Mouse (Mus musculus) embryonic fibroblast, embryonic 13.5 days (primary cell): ENCODE results near the gene Lck. TPM values are rescaled to one million over a fixed set of nuclear protein-coding genes. Genes with fewer than 3 reads are reported as not detected.

Experiments used
- H3K27ac ChIP-seq: 2 replicates; pipeline ENCODE4 v1.5.1; 2012; ENCODE audit warnings: low read length, control low read depth, inconsistent platforms; ENCODE audit not compliant: insufficient read depth
- H3K4me1 ChIP-seq: 2 replicates; pipeline ENCODE4 v1.6.1; 2011; ENCODE audit warnings: low read length; ENCODE audit not compliant: control insufficient read depth, insufficient read depth
- H3K4me3 ChIP-seq: 2 replicates; pipeline ENCODE4 v1.5.1; 2011; ENCODE audit warnings: mild to moderate bottlenecking, control low read depth, low read length; ENCODE audit not compliant: insufficient read depth
- CTCF ChIP-seq: IDR thresholded peaks from 2 replicates; pipeline ENCODE4 v1.5.1; 2011; ENCODE audit warnings: mild to moderate bottlenecking, control low read depth, low read length, moderate library complexity, borderline replicate concordance; ENCODE audit not compliant: insufficient read depth
- POLR2A ChIP-seq: IDR thresholded peaks from 2 replicates; pipeline ENCODE4 v1.6.1; 2011; ENCODE audit warnings: low read depth, mild to moderate bottlenecking, control low read depth, low read length, moderate library complexity
- polyA plus RNA-seq: library from polyadenylated mRNA; stranded (reverse); fragments of >200 nt; gene quantifications from 2 replicates; pipeline ENCODE4 v1.2.4, GENCODE M21; 2011; ENCODE audit warnings: low read depth; ENCODE audit not compliant: missing spikeins, insufficient read length

Gene Lck
- polyA plus RNA-seq, 1 experiment: 5.2 TPM

DNA sequence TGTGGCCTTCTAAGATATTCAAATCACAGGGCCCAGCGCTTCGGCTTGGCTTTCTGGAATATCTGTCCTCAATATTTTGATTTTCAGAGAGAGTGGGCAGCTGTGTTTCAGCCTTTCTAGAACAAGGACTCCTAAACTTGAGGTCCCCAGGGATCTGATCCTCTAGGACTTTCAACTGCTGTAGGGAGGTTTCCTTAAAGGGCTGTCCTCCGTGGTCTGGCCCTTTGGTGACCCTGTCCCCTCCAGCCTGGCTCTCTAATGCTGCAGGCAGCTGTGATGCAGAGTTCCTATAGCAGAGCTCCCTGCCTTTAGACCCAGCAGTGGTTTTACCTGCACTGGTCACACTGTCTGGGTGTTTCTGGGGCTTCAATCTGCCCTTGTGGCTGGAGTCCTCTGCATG lies 43.2 kb upstream of the Lck start:
- no peak overlapping the region for H3K27ac ChIP-seq
- H3K4me3 ChIP-seq: no peak overlapping the region
- no peaks in the 10 kb centered on the region for H3K4me1 ChIP-seq
- TF ChIP-seq POLR2A (no peak), CTCF (no peak)

DNA sequence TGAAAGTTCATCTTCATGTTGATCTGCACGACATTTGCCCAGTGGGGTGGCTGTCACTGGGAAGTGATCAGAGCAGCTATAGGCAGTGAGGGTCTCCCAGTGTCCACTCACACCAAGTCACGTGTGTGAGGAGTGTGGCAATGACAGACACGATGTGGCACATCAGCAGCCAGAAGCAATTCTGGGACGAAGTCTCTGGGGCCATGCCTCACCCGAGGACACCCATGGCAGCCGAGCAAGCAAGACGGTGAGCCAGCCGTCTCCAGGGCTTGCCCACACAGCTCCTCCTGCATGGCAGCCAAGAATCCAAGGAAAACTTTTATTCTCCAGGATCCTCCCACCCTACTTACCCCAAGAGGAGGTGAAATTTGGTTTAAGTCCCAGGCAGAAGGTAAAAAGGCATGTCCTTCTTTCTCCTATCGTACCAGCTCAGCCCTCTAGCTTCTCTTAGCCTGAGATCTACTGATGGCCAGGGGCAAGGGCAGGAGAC lies 42.4 kb upstream of the Lck start:
- no peak overlapping the region for H3K27ac ChIP-seq
- H3K4me1 ChIP-seq: no peaks in the 10 kb centered on the region
- H3K4me3 ChIP-seq: no peak overlapping the region
- TF ChIP-seq POLR2A: no peak
- no peak for TF ChIP-seq CTCF

DNA sequence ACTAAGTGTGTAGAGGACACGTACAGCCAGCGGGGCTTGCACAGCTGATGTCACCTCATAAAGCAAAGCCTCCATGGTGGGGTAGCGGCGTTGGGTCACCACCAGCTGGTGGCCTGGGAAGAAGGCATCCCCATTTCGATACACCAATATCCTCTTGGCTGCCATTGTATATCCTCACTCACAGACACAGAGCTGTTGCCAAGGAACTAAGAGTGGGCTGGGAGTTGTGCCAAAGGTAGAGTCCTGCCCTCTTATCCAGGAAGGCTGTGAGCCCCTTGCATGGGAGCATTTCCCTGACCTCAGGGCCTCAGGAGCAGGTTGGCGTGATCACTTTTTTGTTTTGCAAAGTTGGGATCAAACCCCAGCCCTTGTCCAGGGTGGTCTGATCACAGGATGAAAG lies 40.7 kb upstream of the Lck start, which contains the start of gene Dcdc2b:
Gene Dcdc2b, minus strand, starts transcription at position 165 of the 400 bp plus-strand sequence.
- Histone ChIP-seq H3K27ac (no peak within 1 kb of the TSS), H3K4me1 (no peaks in the 10 kb centered on the region)
- no peak for TF ChIP-seq CTCF
- TF ChIP-seq POLR2A: no peak

DNA sequence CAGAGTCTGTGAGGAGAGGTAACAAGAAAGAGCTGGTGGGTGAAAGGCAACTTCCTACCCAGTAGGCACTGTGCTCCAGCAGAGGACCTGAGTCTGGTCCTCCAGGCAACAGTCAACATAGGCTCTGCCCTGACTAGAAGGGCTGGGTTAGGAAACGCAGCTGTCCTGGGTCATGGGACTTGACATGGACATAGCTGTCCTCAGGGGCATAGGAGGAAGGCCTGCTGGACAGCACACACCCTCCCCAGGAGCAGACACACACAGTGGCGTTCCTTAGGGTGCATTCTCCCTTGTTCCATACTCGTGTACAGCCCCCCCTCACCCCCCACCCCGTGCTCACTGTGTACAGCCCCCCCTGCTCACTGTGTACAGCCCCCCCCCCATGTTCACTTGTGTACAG lies 37.0 kb upstream of the Lck start:
- Histone ChIP-seq H3K4me3 (no peak overlapping the region), H3K27ac (no peak overlapping the region), H3K4me1 (no peaks in the 10 kb centered on the region)
- TF ChIP-seq CTCF: no peak
- TF ChIP-seq POLR2A: no peak

More for the DNA sequence above, 40.7 kb upstream of the Lck start, which contains the start of gene Dcdc2b:
- H3K4me3 ChIP-seq: no peak within 1 kb of the TSS

DNA sequence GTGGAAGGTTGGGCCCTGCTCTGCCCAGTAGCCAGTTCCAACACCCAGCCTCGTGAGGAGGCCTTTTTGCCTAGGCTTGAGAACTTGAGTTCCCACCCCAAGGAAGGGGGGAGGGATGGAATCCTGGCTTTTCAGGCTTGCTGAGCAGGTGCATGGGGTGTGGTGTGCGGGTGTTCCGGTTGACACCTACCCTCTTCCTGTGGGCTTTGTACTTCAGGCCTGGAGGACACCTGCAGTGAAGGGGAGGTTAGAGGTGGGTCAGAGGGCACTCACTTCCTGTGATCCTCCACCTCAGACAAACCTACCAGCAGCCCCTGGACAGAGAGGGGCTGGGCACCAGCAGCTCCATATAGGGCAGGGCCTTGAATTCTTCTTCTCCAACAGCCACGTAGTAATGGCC lies 36.6 kb upstream of the Lck start:
- TF ChIP-seq CTCF: no peak
- TF ChIP-seq POLR2A: no peak
- no peak overlapping the region for H3K4me3 ChIP-seq
- no peaks in the 10 kb centered on the region for H3K4me1 ChIP-seq
- H3K27ac ChIP-seq: no peak overlapping the region

DNA sequence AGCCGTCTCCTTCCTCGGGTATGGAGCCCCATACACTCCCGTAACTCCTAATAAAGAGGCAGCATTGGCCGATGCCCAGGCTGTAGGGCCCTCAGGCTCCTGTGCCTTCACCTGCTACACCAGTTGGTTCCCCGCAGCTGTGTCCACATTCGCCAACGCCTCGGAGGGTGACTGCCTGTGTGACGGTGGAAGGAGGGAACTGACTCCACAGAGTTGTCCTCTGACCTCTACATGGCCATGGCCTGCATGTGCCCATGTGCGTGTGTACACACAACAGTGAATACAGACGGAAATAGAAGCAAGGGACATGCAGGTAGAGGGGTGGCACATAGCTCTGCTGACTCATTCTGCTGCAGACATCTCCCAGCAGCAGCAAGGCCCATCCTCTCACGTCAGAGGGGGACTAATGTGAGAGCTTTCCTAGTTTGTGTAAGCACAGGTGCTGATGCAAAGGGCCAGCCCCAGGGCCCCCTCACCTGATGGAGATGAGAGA lies 35.7 kb upstream of the Lck start:
- Histone ChIP-seq H3K4me1 (no peaks in the 10 kb centered on the region), H3K27ac (no peak overlapping the region), H3K4me3 (no peak overlapping the region)
- no peak for TF ChIP-seq CTCF
- TF ChIP-seq POLR2A: no peak

DNA sequence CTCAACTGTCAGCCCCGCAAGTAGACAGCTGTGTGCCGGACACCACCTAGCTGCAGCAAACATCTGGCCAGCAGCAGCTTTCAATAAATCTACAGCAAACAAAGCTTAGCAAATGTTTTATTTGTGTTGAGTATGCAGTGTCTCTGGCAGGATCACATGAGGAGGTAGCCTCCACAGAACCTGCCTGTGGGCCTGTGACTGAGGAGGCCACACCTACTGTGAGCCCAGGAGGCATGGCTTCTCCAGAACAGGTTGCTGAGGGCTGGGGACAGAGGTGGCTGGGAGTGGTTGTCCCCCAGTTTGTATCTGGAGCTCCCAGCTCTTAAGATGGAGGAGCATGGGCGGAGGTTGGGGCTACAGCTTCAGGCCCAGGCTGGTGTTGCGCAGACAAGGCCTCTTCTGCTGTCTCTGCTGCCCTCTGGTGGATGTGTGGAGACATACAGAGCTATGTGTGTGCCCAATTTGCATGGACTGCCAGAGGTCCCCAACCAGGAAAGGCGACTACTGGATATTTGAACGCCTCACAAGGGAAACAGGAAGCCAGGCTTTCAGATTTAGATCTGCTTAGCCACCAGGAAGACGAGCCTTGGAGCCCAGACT lies 35.1 kb upstream of the Lck start:
- no peak overlapping the region for H3K4me3 ChIP-seq
- H3K27ac ChIP-seq: no peak overlapping the region
- TF ChIP-seq CTCF (peak; percentile 98), POLR2A (no peak)
- no peaks in the 10 kb centered on the region for H3K4me1 ChIP-seq

DNA sequence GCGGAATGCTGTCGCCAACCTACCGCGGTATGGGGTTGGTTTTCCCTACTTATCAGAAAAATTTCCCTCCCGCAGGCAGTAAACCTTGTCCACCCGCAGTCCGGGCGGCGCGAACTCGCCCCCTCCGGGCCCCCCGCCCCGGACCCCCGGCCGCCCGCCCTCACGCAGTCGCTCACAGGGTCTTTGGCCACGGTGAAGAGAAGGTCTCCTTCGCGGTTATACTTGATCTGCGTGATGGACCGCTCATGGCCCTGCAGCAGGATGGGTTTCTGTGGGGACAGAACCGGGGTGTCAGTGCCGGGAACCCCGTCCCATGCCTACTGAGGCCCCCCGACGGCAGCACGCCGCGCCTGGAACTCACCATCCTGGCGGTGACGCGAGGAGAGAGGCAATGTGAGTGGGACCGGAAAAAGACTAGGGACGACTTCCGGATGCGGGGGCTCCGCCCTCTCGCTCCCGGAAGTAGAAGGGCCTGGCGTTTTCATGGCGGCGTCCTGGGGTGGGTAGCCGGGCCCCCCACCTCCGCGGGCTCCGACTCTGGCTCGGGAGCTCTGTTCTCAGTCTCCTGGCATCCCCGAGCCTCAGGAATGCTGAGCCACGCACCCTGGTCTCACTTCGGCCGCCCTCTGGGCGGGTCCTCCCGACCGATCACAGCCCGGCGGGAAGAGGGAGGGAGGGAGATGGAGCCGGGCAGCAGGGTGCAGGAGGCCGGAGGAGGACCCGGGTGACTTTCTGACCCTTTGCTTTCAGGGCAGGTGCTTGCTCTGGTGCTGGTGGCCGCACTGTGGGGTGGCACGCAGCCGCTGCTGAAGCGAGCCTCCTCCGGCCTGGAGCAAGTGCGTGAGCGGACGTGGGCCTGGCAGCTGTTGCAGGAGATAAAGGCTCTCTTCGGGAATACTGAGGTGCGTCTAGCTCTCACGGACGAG lies 27.1 kb upstream of the Lck start, which contains the start of the genes Eif3i and Tmem234:
Gene Eif3i, minus strand, starts transcription at position 416 of the 926 bp plus-strand sequence.
Gene Tmem234, plus strand, starts transcription at position 436 of the 926 bp plus-strand sequence.
- peaks cover 10% of the 10 kb centered on the region for H3K4me1 ChIP-seq
- H3K4me3 ChIP-seq: peak within 1 kb of the TSS; percentile 96
- peak; percentile 95 for TF ChIP-seq POLR2A
- no peak for TF ChIP-seq CTCF
- no peak within 1 kb of the TSS for H3K27ac ChIP-seq

DNA sequence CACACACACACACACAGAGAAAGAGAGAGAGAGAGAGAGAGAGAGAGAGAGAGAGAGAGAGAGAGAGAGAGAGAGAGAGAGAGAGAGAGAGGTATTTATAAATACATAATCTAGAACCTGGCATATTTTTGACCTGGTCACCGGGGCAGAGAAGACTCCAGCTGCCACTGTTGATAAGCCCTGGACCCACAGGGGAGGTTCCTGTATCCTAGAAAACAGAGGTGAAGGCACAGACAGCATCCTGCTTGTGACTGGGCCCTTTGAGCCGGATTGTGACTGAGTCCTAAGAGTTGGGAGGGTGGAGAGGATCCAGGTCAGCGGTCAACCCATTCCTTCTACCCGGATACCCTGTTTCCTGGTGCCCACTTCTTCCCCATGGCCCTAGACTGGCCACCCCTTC lies 15.4 kb upstream of the Lck start:
- TF ChIP-seq CTCF (no peak), POLR2A (no peak)
- Histone ChIP-seq H3K4me1 (no peaks in the 10 kb centered on the region), H3K4me3 (no peak overlapping the region), H3K27ac (no peak overlapping the region)
